In genomic region chr16:44615172-44615877, GRCm38 (mm10) we compare ENCODE assay signal across 9 mouse cellular contexts. TPM values are rescaled to one million over a fixed set of nuclear protein-coding genes. Genes with fewer than 3 reads are reported as not detected.
DNase-seq lines count a peak whose midpoint lies in the region; ATAC-seq and TF ChIP-seq lines count a peak whose summit lies in the region.
"Had no signal": no experiment of that assay in that cellular context is flagged by ENCODE, and none has a peak within 500 bp of the region (broad histone marks: within the 10 kb centered on the region; RNA-seq: fewer than 3 reads in every experiment).

No protein-coding gene starts in this region.

- H3K4me2 ChIP-seq in heart, embryonic 14.5 days (ENCODE audit: low read length) = no peak overlapping the region
- peak overlapping the region; percentile 44 for H3K4me2 ChIP-seq in limb, embryonic 14.5 days (replicated peaks; ENCODE audit: low read depth, low read length, severe bottlenecking)
- H3K4me2 ChIP-seq: liver, embryonic 13.5 days had no signal

- WGBS in heart, embryonic 14.5 days = 38% methylated on average over 9 of the region's 9 CpGs
- 20% methylated on average over 9 of the region's 9 CpGs for WGBS in limb, embryonic 14.5 days

- H3K4me1 ChIP-seq in heart, embryonic 14.5 days (ENCODE audit: control insufficient read depth in 2 of 2, insufficient read depth in 2 of 2, low read length in 2 of 2) = peaks cover 9 to 23% of the 10 kb centered on the region in 2 experiments
- H3K4me1 ChIP-seq in limb, embryonic 14.5 days (ENCODE audit: control insufficient read depth, insufficient read depth, low read length) = peaks cover 78% of the 10 kb centered on the region
- H3K4me1 ChIP-seq: liver, embryonic 13.5 days had no signal

- H3K4me3 ChIP-seq in heart, embryonic 14.5 days (ENCODE audit: control insufficient read depth in 1 of 2, insufficient read depth in 1 of 2, low read depth in 1 of 2, low read length in 2 of 2) = no peak overlapping the region
- H3K4me3 ChIP-seq in limb, embryonic 14.5 days (replicated peaks; ENCODE audit: low read length) = 0 out of 2 replicates have a peak overlapping the region, but pooled peaks have one; percentile 9
- H3K4me3 ChIP-seq: liver, embryonic 13.5 days had no signal

- no peak for DNase-seq in heart, adult 8-10 months (ENCODE audit: low spot score)
- DNase-seq in Muller cell, postnatal 12 days (ENCODE audit: inconsistent ontology term) = peak; percentile 46
- peak; percentile 63 for DNase-seq in fibroblast of lung, adult 2 months (ENCODE audit: low read depth)
- DNase-seq in limb, embryonic 14.5 days (ENCODE audit: low spot score) = peak; percentile 66
- DNase-seq in layer of hippocampus, postnatal 14 days (ENCODE audit: low spot score in 2 of 2) = no peak
- DNase-seq in left cerebral cortex, adult 18-20 months (ENCODE audit: low spot score in 2 of 2) = no peak
- no peak for DNase-seq in ovary, adult 18-20 months (ENCODE audit: low spot score)
- DNase-seq: liver, embryonic 13.5 days had no signal

- H3K9me3 ChIP-seq in heart, embryonic 14.5 days (ENCODE audit: control insufficient read depth, low read length) = no peaks in the 10 kb centered on the region
- no peaks in the 10 kb centered on the region for H3K9me3 ChIP-seq in limb, embryonic 14.5 days (ENCODE audit: control insufficient read depth, low read length)
- H3K9me3 ChIP-seq: liver, embryonic 13.5 days had no signal

- H3K9ac ChIP-seq in heart, embryonic 14.5 days (ENCODE audit: low read length) = no peak overlapping the region
- no peak overlapping the region for H3K9ac ChIP-seq in limb, embryonic 14.5 days (ENCODE audit: low read depth, low read length, severe bottlenecking)
- H3K9ac ChIP-seq: liver, embryonic 13.5 days had no signal

- no peak for TF ChIP-seq POLR2A in limb, embryonic 14.5 days (IDR thresholded peaks at IDR 0.05; ENCODE audit: borderline replicate concordance, extremely low read depth, insufficient read depth, insufficient read length)

- H3K36me3 ChIP-seq in heart, embryonic 14.5 days (ENCODE audit: control insufficient read depth, insufficient read depth, low read length) = no peaks in the 10 kb centered on the region
- no peaks in the 10 kb centered on the region for H3K36me3 ChIP-seq in limb, embryonic 14.5 days (ENCODE audit: control insufficient read depth, insufficient read depth, low read length)
- H3K36me3 ChIP-seq: liver, embryonic 13.5 days had no signal

- H3K27ac ChIP-seq in heart, embryonic 14.5 days (replicated peaks in 1 of 2; ENCODE audit: control insufficient read depth in 1 of 2, insufficient read depth in 1 of 2, low read depth in 2 of 2, low read length in 2 of 2) = peak overlapping the region; percentile 16 to 66; a peak in 2 of 4 replicates
- peak overlapping the region; percentile 85 for H3K27ac ChIP-seq in limb, embryonic 14.5 days (replicated peaks; ENCODE audit: low read depth, low read length)
- H3K27ac ChIP-seq: liver, embryonic 13.5 days had no signal

- 0 out of 2 replicates have a peak, but pooled peaks have one; percentile 17 for ATAC-seq in heart, embryonic 14.5 days (ENCODE audit: insufficient number of reproducible peaks, insufficient read depth, low FRiP score, low read depth)
- peak; percentile 17; the same call in 1 of the 2 replicates for ATAC-seq in limb, embryonic 14.5 days (ENCODE audit: low FRiP score, low read depth)

- H3K27me3 ChIP-seq in heart, embryonic 14.5 days (ENCODE audit: control insufficient read depth, insufficient read depth, low read length) = no peaks in the 10 kb centered on the region
- H3K27me3 ChIP-seq in limb, embryonic 14.5 days (ENCODE audit: control insufficient read depth, insufficient read depth, low read length) = no peaks in the 10 kb centered on the region
- H3K27me3 ChIP-seq: liver, embryonic 13.5 days had no signal

RNA-seq across cellular contexts. Expression of gene Boc, which starts 56.6 kb away (rescaled TPM):
- 6.0 and 7.6 TPM in 2 replicates for polyA plus RNA-seq in heart, embryonic 14.5 days (2014; fragmentation: Nextera tagmentation; extraction: Ambion mirVana)
- 1 to 10 TPM; 3.5 to 4.0 (median 3.8) TPM for total RNA-seq in heart, adult 8-10 months (2022)
- 91.4 and 121 TPM in 2 replicates for polyA plus RNA-seq in limb, embryonic 14.5 days (2012; rRNA removed)
- 59.8 and 72.3 TPM in 2 replicates for polyA plus RNA-seq in limb, embryonic 14.5 days (2014; fragmentation: Nextera tagmentation; extraction: Ambion mirVana)
- total RNA-seq in layer of hippocampus, postnatal 14 days (2021) = 10 to 100 TPM in 1 of 2 experiments, 1 to 10 TPM in 1; 9.9 to 10.7 TPM
- 10 to 100 TPM; 19.5 to 23.5 TPM for total RNA-seq in left cerebral cortex, adult 18-20 months (2021)

Comparison
In these comparisons a context has a peak if more than half of its experiments do, and no peak if none do; other contexts are left out.
1. DNase-seq: peak in Muller cell, postnatal 12 days (single experiment), fibroblast of lung, adult 2 months (single experiment) and limb, embryonic 14.5 days (single experiment); none in heart, adult 8-10 months (single experiment), layer of hippocampus, postnatal 14 days (0 of 2), left cerebral cortex, adult 18-20 months (0 of 2) and ovary, adult 18-20 months (single experiment).